Mouse (Mus musculus) monocyte, adult 5-6 weeks (primary cell): Measurements from ENCODE around the gene Ntf5. TPM values are rescaled to one million over a fixed set of nuclear protein-coding genes. Genes with fewer than 3 reads are reported as not detected.
A peak's percentile ranks its signal among the peaks of the same experiment; 100 is the strongest.

Source experiments
- ATAC-seq: fragments of 153-309, 156-312 bp; replicated peaks from 2 replicates; pipeline ENCODE4 v1.8.0; 2017; ENCODE audit warnings: mild to moderate bottlenecking; ENCODE audit not compliant: low TSS enrichment, insufficient number of reproducible peaks, severe bottlenecking, poor library complexity, low FRiP score
- total RNA-seq: library from RNA; stranded (forward); fragments of 200-1000, 200-491, 200-594 nt; gene quantifications from 3 replicates; pipeline ENCODE4 v1.2.3, GENCODE M21; 2017

The Ntf5 gene
- total RNA-seq, 1 experiment from 2014 or later = not detected

DNA sequence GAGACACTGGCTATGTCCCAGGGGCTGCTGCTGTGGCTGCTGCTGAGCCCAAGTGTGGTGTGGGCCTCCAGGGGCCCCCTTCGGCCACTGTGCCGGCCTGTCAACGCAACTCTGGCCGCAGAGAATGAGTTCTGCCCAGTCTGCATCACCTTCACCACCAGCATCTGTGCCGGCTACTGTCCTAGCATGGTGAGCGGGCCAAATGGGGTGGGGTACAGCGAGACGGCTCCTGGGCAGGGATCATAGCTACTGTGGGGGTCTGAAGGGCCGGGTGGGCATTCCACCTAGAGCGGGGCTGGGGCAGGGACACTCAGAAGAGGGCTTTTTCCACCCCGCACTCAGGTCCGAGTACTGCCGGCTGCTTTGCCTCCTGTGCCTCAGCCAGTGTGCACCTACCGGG lies 7.7 kb downstream of the Ntf5 start:
- no peak for ATAC-seq

- ATAC-seq = no peak
Observed at GRCm38 (mm10) chr7:45426556-45426955, 13.1 kb downstream of the Ntf5 start.

- no peak for ATAC-seq
Observed at GRCm38 (mm10) chr7:45433835-45434202, 20.3 kb downstream of the Ntf5 start.

DNA sequence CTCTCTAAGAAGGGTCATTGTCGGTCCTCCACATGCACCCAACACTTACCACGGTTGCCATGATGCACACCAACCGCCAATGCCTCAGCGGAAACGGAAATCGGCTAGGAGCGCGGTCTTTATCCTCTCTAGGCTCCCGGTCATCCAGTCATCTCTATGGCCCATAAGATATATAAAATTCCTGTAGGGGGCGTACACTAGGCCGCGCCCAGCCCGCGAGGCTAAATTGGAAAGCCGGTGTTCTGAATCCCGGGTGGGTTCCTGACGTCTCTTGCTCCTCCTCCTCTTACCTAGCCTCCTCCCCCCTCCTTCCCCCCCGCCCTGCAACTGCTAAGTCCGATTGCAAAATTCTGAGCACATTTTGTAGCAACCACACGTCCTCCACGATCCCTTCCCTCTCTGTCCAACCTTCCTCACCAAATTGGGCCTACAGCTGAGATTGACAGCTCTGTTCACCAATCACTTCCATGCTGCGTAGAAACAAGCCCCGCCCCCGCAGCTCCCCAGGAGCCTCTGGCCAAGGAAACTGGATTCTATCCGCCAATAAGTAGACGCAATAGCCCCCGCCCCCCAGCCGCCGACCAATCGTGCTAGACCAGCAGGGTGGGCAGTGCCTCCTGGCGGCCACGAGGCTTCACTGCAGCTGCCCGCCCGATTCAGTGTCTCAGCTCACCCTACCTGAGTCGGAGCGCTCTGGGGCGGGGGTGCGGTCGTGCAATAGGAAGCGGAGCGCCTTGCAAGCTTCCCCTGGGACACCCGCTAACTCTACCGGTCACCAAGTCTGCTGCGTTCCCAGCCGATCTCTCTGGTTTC lies 20.9 kb downstream of the Ntf5 start, which contains the start of gene Gys1:
Gene Gys1 (plus strand): TSS at position 642 of the 813 bp plus-strand sequence.
- peak; percentile 91 for ATAC-seq

GRCm38 (mm10) chr7:45435038-45435437 lies 21.5 kb downstream of the Ntf5 start:
- no peak for ATAC-seq

DNA sequence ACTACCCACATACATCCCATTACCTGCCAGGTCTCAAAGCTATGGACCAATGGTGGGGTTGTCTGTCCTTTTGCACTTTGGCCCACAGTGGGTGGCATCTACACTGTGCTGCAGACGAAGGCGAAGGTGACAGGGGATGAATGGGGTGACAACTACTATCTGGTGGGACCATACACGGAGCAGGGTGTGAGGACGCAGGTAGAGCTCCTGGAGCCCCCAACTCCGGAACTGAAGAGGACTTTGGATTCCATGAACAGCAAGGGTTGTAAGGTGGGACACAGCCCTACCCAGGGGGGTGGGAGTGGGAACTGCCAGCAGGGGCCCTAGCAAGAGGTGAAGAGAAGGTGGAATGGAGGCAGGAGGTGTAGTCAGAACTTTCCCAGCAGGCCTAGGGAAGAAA lies 22.9 kb downstream of the Ntf5 start:
- no peak for ATAC-seq

GRCm38 (mm10) chr7:45437046-45437445 lies 23.6 kb downstream of the Ntf5 start:
- ATAC-seq = no peak

DNA sequence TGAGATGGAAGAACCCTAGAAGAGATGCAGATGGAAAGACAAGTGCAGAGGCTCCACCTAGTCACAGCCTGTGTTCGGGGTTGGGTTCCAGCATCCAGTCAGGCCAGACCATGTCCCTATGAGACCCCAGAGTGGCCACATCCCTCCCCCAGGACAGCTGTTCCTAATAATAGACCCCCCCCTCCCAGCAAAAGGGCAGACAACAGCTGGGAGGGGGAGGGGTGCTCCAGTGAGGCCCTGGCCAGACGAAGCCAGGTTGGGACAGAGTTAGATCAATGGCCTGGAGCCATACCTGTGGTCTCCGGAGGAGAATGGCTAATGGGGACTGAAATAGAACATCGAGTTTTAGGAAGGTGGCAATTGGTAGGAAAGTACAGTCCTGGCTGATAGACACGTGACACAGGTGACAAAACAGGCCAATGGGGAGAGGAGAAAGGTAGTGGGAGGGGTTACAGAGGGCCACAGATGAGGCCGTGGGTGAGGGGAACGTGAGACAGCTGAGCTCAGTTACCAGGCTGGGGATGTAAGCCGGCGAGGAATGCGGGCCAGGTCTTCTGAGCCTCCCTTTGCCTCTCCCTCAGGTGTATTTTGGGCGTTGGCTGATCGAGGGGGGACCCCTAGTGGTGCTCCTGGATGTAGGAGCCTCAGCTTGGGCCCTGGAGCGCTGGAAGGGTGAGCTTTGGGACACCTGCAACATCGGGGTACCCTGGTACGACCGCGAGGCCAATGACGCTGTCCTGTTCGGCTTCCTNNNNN lies 24.2 kb downstream of the Ntf5 start, which contains the start of gene Ruvbl2:
Gene Ruvbl2 (minus strand): TSS at position 576 of the 756 bp plus-strand sequence.
- no peak for ATAC-seq

- no peak for ATAC-seq
Observed at GRCm38 (mm10) chr7:45443526-45444420, 30.3 kb downstream of the Ntf5 start.

DNA sequence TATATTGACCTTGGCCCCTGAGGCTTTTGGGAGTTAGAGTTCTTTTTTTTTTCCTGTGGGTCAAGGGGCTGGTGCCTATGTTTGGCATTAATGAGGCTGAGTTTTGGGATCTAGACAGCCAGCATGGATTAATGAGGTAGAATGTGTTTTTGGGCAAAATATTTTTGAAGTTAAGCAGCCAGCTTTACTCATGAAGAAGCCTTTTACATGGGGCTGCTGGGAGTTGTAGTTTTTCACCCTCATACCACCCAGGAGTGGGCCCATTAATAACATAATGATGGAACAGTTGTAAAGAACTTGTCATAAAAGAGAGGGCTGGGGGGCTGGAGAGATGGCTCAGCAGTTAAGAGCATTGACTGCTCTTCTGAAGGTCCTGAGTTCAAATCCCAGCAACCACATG lies 33.1 kb downstream of the Ntf5 start:
- ATAC-seq = no peak

- ATAC-seq = no peak
Observed at GRCm38 (mm10) chr7:45447325-45447990, 34.0 kb downstream of the Ntf5 start.

DNA sequence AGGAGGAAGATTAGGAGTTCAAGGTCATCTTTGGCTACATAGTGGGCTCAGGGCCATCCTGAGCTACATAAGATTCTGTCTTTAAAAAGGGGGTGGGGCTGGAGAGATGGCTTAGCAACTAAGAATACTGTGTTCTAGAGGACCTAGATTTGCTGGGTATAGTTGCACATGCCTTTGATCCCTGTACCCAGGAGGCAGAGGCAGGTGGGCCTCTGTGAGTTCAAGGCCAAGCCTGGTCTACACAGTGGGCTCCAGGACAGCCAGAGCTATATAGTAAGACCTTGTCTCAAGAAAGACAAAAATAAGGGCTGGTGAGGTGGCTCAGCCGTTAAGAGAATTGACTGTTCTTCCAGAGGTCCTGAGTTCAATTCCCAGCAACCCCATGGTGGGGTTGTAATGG lies 36.5 kb downstream of the Ntf5 start:
- ATAC-seq = no peak

GRCm38 (mm10) chr7:45451344-45451982 lies 38.0 kb downstream of the Ntf5 start:
- ATAC-seq = peak; percentile 90

- ATAC-seq = no peak
Observed at GRCm38 (mm10) chr7:45454971-45455370, 41.5 kb downstream of the Ntf5 start.

DNA sequence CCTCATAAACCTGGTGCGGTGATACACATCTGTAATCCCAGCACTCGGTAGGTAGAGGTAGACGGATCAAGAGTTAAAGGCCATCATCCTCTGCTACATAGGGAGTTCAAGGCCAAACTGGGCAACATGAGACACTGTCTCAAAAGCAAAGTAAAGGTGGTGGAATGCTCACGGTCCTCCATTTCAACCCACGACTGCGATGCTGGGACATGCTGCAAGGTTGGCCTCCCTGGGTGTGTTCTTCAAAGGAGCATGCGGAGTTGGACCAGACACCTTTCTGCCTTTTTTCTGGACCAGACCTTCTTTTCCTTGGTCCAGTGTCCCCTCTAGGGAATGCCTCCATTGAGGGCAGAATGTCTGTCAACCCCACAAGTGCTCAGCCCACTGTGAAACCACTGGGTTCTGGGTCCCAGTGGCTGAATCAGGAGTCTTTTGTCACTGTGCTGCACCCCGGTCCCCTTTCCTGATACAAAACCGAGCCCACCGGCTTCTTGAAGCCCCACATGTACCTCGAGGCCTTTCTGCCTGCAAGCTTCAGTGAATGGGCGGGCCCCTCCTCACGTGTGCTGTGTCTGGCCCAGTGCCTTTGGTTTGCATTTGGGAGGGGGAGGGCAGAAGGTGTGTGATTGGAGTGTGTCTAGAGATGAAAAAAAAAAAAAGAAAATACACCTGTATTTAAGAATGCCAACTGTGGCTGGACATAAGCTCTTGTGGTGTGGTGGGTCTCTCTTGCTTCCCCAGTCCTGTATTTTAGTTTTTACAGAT lies 42.6 kb downstream of the Ntf5 start:
- ATAC-seq = no peak

GRCm38 (mm10) chr7:45456721-45457203 lies 43.3 kb downstream of the Ntf5 start:
- no peak for ATAC-seq
